Mouse (Mus musculus) lung, postnatal 4 days (tissue): ENCODE data around the gene Arhgap35.

Experiments
- DNase-seq, 2 experiments: peaks; one replicate each; pipeline ENCODE4 v3.0.0; 2021

Gene Arhgap35

GRCm38 (mm10) chr7:16601683-16602102 is 13.1 kb downstream of the Arhgap35 start:
- no peak for DNase-seq

GRCm38 (mm10) chr7:16599006-16599405 is 15.8 kb downstream of the Arhgap35 start:
- DNase-seq, result no peak

- no peak for DNase-seq
These were observed 23.5 kb downstream of the Arhgap35 start for GRCm38 (mm10) chr7:16591292-16591691.

- DNase-seq, result no peak
These were observed 27.1 kb downstream of the Arhgap35 start for GRCm38 (mm10) chr7:16587649-16588048.

GRCm38 (mm10) chr7:16584384-16584783 is 30.4 kb downstream of the Arhgap35 start:
- DNase-seq, result no peak

- DNase-seq, result no peak
These were observed 31.0 kb downstream of the Arhgap35 start for GRCm38 (mm10) chr7:16583775-16584174.

GRCm38 (mm10) chr7:16582299-16582698 is 32.5 kb downstream of the Arhgap35 start:
- no peak for DNase-seq

- DNase-seq, result peak; percentile 21 to 43
These were observed 33.3 kb downstream of the Arhgap35 start for GRCm38 (mm10) chr7:16581276-16582100.

- no peak for DNase-seq
These were observed 38.1 kb downstream of the Arhgap35 start for GRCm38 (mm10) chr7:16576719-16577118.

GRCm38 (mm10) chr7:16571191-16571590 is 43.6 kb downstream of the Arhgap35 start:
- DNase-seq, result no peak

GRCm38 (mm10) chr7:16570737-16571136 is 44.1 kb downstream of the Arhgap35 start:
- DNase-seq, result no peak

GRCm38 (mm10) chr7:16564491-16564890 is 50.3 kb downstream of the Arhgap35 start:
- peak; percentile 43 to 73 for DNase-seq

- DNase-seq, result no peak
These were observed 56.8 kb downstream of the Arhgap35 start for GRCm38 (mm10) chr7:16557783-16558538.

- DNase-seq, result no peak
These were observed 57.5 kb downstream of the Arhgap35 start for GRCm38 (mm10) chr7:16557251-16557650.

- no peak for DNase-seq
These were observed 60.6 kb downstream of the Arhgap35 start for GRCm38 (mm10) chr7:16554215-16554614.

GRCm38 (mm10) chr7:16551581-16551980 is 63.2 kb downstream of the Arhgap35 start:
- DNase-seq, result no peak

- DNase-seq, result no peak
These were observed 65.5 kb downstream of the Arhgap35 start for GRCm38 (mm10) chr7:16549299-16549698.

GRCm38 (mm10) chr7:16544770-16545169 is 70.0 kb downstream of the Arhgap35 start:
- DNase-seq, result peak in 1 of 2 experiments; percentile 53

GRCm38 (mm10) chr7:16537220-16537903 is 77.4 kb downstream of the Arhgap35 start:
- DNase-seq, result no peak

GRCm38 (mm10) chr7:16525995-16526394 is 88.8 kb downstream of the Arhgap35 start:
- DNase-seq, result peak; percentile 6 to 38

- DNase-seq, result no peak
These were observed 89.3 kb downstream of the Arhgap35 start for GRCm38 (mm10) chr7:16525448-16525847.

- peak; percentile 9 to 58 for DNase-seq
These were observed 90.5 kb downstream of the Arhgap35 start for GRCm38 (mm10) chr7:16524308-16524707.

- no peak for DNase-seq
These were observed 95.5 kb downstream of the Arhgap35 start for GRCm38 (mm10) chr7:16519310-16519709.
